Mouse (Mus musculus): ENCODE measurements around the gene Gatc.
A peak's percentile ranks its signal among the peaks of the same experiment; 100 is the strongest.
"Not testable (repeated sequence)": the region's sequence is repeated elsewhere in the genome, so short reads cannot be mapped to it uniquely, and the experiment has no call there.

The Gatc gene

DNA sequence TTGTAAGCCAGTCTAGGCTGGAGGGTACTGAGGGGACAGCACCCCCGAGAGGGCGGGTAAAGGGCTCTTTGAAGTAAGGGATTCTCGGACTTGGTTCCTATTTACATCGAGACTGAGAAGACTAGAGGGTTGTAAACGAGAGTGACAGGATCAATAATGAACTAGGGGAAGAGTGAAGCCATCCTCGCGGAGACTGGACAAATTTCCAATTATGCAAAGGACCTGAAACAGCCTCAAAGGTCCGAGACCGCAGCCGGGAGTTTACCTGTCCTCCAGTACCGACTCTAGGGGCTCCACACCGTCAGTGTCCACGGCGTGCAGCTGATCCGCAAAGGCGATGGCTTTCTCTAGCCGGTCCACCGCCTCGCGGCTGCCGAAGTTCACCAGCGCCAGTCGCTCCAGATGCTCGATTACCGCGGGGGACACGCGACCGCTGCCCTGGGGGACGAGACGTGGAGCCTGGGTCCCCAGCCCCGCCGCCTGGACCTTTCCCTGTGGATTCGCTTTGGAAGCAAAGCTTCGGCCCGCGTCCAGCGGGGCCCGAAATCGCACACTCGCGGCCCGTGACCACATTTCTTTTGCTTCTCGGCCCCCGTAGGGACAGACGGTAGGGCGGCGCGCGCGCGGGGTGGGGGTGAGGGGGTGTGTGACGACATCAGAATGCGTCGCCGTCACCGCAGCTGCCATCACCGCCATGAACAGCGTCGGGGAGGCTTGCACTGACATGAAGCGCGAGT, at the start of gene Gatc, which contains the start of gene Triap1:
Gene Gatc, minus strand, starts transcription at position 602 of the 737 bp plus-strand sequence.
Gene Triap1, plus strand, starts transcription at position 649 of the 737 bp plus-strand sequence.
- DNase-seq, result peak; percentile 99

DNA sequence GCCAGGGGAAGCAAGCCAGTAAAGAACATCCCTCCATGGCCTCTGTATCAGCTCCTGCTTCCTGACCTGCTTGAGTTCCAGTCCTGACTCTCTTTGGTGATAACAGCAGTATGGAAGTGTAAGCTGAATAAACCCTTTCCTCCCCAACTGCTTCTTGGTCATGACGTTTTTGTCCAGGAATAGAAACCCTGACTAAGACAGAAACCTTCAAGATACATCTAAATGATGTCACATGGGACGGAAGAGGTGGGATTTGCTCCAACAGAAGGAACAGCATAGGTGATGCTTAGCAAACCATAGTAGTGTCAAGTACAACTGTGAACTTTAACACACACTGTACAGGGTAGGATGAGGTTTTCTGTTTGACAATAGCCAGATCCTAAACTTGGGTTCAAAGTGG, 37.9 kb upstream of the Gatc start:
- not testable (repeated sequence) for DNase-seq

DNA sequence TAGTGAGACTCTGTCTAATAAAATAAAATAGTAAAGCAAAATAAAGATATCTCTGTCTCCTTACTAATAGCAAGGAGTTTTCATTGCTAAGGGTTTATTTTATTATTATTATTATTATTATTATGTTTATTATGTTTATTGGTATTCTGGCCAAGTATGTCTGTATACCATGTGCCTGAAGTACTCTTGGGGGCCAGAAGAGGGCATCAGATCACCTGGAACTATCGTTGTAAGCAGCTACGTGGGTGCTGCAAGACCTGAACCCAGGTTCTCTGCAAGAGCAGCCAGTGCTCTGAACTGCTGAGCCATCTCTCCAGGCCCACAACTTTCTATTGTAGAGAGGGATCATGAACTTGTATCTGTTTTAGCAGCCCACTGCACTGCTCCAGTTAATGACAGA, 34.5 kb upstream of the Gatc start:
- no peak for DNase-seq

DNA sequence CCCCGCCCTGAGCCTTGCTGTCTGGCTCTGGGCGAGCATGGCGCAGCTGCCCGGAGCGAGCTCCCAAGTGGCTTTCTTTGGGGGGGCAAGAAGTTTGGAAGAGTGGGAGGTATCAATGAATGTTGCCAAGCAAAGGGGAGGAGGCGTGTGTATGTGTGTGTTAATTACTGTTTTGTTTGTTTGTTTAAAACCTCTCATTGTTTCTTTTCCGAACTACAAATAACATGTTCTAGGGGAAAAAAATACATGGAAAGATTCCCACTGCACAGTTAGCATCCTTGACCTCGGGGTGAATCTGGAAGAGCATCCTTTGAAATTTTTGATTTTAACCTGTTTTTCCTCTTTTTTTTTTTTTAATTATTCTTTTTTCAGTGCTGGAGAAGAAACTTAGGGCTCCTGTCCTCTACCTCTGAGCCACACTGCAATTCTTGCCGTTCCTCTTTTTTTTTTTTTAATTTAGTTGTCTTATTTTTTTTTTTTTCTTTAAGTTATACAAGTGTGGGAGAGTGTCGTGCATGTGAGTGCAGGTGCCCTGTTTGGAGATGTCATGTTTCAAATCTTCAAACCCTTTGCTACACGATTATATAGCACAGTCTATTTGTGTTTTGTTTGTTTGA, 33.3 kb upstream of the Gatc start:
- DNase-seq, result no peak

DNA sequence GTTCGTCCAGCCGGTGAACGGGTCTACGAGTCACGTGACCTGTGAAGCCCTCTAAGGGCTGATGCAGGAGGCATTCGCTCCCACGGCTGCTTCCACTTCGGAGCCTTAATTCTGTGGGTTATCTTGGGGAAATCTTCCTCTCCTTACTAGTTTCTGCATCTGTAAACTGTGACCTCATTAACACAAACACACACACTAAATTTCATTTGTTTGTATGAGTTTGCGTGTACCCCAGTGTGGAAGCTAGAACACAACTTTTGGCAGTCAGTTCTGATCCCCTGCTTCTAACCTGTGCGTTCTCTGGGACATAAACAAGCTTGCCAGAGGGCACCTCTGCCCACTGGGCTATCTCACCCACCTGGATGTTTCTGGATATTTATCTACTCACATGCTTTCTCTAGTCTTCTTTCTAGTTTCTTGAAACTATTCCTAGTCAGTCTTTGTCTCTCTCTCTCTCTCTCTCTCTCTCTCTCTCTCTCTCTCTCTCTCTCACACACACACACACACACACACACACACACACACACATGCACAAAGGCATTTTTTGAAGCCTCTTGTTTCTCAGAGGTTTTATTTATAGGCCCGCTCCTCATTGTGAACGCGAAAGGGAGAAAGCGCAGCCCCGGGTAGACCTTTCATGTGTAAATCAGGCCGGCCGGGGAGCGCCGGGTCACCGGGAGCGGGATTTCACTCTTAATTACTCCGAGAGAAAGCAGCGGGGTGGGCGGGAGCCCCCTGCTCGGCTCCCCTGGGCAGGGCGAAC, 32.6 kb upstream of the Gatc start:
- DNase-seq, result no peak

DNA sequence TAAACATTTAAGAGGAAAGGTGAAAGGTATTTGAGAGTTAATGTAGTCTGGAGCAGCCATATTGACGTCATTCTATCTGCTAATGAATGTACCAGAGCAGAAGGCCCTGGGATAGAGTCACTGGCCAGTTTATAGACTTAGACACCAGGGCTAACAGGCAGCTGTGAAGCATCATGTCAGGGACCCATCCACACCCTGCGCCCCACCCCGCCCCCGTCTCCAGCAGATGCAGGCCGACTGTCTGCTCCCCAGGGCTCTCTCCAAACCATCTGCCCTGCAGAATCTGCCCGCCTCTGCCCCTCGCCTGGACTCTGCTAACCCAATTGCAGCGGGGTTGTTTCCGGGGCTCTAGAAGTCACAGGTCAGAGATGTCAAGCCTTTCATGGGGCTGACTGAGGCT, 30.8 kb upstream of the Gatc start:
- no peak for DNase-seq

DNA sequence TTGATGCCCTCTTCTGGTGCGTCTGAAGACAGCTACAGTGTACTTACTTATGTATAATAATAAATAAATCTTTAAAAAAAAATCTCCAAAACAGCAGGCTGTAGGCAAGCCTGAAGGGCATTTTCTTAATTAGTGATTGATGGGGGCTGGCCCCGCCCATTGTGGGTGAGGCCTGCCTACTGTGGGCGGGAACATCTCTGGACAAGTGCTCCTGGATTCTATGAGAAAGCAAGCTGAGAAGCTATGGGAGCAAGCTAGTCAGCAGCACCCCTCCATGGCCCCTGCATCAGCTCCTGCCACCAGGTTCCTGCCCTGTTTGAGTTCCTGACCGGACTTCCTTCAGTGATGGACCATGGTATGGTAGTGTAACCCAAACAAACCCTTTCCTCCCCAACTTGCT, 23.8 kb upstream of the Gatc start:
- no peak for DNase-seq

DNA sequence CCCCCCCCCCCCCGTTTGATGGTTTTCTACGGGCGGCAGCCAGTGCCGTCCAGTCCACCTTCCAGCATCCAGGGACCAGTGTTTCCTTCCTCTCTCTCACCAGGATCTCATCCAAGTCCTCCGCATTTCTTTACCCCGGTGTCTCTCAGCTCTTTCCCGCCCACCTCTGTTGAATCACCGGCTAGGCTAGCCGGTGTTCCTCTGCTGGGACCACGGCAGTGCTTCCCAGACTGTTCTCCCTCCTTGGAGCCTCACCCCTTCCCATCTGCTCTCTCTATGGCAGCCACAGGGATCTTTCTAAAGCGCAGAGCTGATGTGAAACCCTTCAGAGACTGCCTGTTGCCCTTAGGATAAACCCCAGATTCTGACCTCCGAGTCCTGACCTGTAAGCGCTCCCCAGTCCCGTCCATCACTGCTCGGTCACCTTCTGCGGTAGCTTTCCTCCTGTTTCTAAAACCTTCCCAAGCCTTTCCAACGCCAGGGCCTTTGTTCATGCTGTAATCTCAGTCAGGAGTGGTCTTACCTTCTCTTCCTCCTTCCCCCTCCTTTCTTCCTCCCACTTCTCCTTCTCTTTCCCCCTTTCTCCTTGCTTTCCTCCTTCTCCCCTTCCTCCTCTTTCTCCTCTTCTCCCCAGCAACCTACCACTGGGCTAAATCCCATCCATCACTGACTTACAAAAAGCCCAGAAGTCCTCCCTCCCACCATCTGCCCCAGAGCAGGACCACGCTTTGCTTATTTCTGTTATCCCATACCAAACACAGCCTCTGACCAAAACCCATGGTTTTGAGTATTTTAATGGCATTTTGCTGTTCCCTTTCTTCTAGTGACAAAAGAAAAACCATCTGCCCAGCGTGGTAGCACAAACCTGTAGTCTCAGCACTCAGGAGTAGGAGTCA, 22.1 kb upstream of the Gatc start:
- DNase-seq, result no peak

DNA sequence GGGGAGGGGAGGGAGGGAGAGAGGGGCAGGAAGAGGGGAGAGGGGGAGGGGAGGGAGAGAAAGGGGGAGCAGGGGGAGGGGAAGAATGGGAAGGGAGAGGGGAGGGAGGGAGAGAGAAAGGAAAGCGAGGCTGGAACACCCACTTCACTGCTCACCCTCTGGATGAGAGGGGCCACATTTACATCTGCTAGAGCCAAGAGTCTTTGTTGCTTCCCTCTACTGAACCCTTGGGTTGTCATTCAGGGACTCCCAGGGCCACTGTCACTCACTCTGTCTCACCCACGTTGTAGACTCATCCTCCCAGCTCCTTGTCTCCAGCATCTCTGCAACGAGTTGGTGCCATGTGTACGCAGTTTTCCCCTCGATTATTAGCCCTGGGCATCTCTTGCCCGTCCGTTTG, 21.2 kb upstream of the Gatc start:
- DNase-seq, result no peak

DNA sequence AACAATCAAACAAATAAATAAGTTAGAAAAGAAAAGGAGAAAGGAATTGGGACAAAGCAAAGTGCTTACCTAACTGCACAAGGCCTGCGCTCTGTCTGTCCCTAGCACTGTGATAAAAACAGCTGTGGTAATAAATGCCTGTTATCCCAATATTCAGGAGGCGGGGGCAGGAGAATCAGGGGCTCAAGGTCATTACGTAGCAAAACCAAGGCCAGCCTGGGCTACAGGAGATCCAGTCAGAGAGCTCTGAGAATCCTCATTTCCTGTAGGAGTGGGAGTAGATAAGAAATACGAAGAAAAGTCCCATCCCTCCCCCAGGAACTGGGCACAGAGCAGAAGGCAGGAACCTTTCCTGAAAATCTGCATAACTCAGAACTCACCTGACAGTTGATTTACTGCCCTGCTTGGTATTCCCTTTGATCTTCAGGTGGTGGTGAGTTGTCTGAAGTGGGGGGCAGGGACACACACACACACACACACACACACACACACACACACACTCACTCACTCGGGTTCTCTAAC, 18.9 kb upstream of the Gatc start:
- no peak for DNase-seq

DNA sequence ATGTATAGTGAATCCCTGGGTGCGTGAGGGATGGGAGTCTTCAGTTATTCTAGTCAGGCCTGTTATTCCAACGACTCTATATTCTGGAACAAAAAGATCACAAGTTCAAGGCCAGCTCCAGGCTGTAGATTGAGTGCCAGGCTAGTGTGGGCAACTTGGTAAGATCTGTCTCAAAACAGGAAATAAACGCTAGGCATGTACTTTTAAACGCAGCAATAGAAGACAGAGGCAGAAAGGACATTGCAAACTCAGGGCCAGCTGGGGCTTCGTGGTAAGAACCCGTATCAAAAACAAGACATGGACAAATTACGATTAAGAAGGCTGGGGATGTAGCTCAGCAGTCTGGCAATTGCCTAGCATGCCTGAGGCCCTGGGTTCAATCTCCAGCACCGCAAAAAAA, 18.5 kb upstream of the Gatc start:
- DNase-seq, result no peak

DNA sequence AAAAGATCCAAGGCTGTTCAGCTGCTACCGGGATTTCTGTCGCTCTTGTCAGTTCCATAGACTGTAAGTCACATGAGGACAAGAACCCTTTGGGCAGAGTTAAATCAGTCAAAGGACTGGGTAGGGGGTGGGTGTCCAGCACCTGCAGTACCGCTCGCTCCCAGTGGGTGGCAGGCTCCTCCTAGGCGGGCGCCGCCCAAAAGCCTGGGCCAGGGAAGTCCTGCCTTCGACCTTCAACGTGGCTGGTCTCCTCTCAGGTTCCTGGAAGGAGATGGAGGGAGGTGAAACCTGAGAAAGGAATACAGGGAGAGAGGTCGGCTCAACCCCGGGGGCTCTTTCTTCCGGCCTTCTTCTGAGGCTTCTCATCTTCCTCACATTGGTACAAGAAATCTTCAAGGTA, 17.9 kb upstream of the Gatc start:
- DNase-seq, result peak; percentile 97

DNA sequence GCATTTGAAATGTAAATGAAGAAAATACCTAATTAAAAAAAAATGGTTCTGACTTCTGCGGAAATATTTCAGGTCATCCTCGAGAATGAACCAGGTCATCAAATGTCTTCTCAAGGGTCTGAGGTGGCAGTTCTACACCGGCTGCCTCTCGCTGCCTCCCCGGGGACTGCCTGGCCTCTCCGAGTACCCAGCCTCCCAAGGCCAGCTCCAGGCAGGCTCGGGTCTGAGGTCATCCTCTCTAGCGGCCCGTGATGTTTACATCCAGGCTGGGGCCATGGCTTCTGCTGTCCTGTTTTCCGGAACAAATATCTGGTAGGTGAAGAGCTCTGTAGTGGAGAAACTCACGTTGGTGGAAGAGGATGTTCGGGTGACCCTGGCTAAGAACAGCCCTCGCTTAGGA, 14.1 kb upstream of the Gatc start:
- peak; percentile 85 for DNase-seq

DNA sequence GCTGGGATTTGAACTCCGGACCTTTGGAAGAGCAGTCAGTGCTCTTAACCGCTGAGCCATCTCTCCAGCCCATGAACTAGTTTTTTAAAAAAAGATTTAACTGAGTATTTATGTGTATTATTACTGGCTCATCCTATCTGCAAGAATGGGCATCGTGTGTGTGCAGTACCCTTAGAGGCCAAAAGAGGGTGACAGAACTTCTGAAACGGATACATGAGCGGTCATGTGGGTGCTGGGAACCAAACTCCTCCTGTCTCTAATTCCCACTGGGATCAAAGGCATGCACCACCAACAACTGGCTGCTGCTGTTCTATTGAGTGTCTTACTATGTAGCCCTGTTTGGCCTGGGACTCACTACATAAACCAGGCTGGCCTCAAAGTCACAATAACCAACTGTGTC, 10.4 kb upstream of the Gatc start:
- DNase-seq, result no peak

DNA sequence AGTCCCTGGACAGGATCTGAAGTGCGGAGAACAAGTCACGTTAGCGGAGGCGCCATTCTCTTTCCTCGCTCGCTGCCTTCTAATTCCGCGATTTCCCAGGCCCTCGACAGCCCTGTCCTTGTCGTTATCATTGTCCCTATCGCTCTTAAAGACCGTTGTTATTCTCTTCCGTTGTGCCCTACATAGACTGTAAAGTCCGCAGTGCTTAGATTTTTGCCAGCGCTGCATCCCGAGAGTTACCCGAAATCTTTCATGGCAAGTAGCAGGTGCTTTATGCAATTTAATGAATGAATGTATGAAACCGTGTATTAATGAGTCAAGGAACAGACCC, 8.2 kb upstream of the Gatc start:
- no peak for DNase-seq

DNA sequence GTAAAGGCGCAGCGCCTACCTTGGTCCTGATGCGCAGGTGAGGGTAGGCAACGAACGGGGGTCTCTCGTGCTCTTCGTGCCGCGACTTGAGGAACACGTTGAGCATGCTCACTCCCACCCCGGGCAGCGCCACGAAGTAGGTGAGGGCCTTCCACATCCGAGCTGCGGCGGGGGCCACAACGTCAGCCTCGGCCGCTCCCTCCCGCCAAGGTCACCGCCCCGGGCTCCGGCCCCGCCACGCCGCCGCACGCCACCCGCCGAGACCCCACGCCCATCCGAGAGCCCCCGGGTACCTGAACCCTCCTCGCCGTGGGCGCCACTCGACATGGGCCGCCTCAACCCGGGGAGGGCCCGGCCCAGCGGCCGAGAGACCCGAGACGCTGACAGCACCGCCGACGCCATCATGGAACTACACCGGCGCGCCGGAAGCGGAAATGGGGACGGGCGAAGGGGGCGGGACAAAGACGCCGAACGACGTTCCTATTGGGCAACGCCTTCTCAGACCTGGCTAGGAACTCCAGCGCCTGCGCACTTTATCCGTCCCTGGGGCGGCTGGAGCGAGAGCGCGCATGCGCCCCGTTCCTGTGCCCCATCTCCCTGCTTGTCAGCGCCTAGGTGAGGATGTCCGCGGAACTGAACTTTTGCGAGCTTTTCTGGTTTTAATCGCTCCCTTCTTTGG, 7.7 kb upstream of the Gatc start, which contains the start of gene Cox6a1:
Gene Cox6a1, minus strand, starts transcription at position 436 of the 679 bp plus-strand sequence.
- peak; percentile 100 for DNase-seq

DNA sequence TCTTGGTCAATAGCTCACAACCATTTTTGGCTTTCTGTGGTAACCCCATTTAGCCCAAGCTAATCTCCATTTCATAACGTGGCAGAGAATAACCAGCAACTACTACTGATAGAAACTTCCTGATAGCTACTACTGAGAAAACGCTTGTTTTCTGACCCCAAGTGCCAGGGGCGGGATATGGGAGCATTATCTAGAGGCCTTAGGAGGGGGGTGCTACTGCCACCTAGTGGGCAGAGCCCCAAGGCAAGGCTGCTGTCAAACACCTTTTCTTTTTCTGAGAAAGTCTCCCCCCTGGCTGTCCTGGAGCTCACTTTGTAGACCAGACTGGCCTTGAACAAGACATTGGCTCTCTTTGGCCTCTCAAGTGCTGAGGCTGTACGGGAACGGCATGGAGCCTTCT, 6.6 kb upstream of the Gatc start:
- DNase-seq, result peak; percentile 98

DNA sequence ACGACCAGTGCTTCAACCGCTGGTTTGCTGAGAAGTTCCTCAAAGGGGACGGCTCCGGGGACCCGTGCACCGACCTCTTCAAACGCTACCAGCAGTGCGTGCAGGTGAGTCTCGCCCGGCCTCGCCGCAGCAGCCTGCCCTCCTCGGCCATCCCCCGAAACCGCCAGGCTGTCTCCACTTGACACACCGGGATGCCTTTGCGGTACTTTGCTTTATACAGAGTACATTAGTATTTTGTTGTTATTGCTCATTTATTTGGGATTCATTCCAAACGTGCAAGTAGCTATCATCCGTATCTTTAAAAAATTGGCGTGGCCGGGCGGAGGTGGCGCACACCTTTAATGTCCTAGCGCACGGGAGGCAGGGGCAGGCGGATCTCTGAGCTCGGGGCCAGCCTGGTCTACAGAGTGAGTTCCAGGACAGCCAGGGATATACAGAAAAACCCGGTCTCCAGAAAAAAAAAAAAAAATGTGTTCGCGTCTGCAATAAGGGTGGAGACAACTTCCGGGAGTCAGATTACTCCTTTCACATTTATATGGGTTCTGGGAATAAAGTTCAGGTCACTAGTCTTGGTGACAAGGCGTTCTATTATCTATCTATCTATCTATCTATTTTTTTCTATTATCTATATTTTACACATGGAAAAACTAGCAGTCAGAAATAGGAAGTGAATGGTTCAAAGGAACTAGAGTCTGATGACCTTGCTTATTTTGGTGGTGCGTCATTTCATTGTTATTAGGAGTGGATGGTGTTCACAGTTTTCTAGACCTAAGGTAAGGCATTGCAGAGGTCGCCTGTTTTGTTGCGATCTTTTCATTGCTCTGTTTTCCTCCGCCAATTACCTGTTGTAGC, 562 bp upstream of the Gatc start:
- DNase-seq, result no peak

DNA sequence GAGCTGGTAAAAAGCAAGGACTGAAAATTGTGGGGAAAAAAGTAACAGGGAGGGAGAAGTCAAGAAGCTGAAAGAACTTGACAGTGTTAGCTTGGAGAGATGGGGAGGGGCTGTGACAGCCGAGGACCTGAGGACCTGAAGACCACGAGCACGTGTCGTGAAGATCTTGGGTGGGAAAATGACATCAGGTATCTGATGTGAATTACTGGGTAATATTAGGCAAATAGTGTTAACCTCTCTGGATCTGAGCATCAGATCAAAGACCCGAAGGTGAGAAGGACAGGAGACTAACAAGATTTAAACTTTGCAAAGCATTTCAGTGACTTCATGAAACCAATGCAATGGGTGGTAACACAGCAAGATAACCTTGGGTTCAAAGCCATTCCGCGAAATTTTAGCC, 971 bp downstream of the Gatc start:
- DNase-seq, result no peak

DNA sequence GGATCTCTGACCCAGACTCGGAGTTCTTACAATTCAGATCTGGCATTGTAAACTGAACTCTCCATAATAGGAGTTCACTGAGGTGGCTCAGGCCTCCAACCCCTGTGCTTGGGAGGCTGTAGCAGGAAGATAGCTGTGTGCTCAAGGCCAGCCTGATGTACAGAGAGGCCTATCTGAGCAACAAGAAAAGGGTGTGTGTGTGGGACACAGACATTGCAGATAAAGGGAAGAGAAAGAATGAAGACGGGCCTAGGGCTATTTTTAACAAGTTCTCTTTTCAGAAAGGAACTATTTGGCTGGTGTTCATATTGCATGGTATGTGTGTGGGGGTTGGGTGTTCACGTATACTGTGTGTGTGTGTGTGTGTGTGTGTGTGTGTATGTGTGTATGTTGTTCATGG, 7.4 kb downstream of the Gatc start:
- no peak for DNase-seq

DNA sequence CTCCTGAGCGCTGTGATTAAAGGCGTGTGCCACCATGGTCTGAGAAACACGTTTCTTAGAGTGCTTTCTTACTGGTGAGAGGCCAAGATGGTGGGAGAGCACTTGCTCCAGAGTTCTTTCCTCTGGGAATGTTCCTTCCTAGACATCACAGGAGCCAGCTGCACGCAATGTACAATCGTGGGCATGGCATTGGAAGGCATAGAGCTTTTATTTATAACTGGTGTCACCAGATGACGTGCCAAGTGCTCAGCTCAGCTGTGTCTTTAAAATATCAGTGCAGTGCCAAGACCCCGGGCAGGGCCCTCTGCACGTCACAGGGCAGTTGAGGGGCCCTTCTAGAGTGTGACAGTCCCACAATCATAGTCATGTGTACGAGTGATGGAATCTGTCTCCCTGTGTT, 10.0 kb downstream of the Gatc start:
- peak; percentile 93 for DNase-seq

Data from heart, adult 11 months (tissue).